Mouse (Mus musculus) central nervous system, embryonic 18 days (tissue): ENCODE measurements around the gene Olfr875. TPM values are rescaled to one million over a fixed set of nuclear protein-coding genes. Genes with fewer than 3 reads are reported as not detected.

ENCODE experiments used
- polyA plus RNA-seq: library from polyadenylated mRNA; depleted of rRNA; stranded (reverse); fragments of >200 nt; gene quantifications from 2 replicates; pipeline ENCODE4 v1.2.3, GENCODE M21; 2012; rRNA removed

The Olfr875 gene
- polyA plus RNA-seq: 0.04 and 0.10 TPM in 2 replicates

GRCm38 (mm10) chr9:37771759-37772158 is at the start of gene Olfr875:
Gene Olfr875 (plus strand): TSS chr9:37771857.

GRCm38 (mm10) chr9:37744806-37745205 is 26.9 kb upstream of the Olfr875 start, which contains the start of gene Olfr874:
Gene Olfr874 (plus strand): TSS chr9:37745106.

GRCm38 (mm10) chr9:37802731-37803130 is 31.1 kb downstream of the Olfr875 start, which contains the start of gene Olfr876:
Gene Olfr876 (plus strand): TSS chr9:37803031.

Other genes starting within 250 kb of the Olfr875 start
- 30.6 and 32.9 TPM in 2 replicates for gene Esam, start 243.8 kb upstream of the Olfr875 start, polyA plus RNA-seq
- gene Vsig2, start 232.6 kb upstream of the Olfr875 start, polyA plus RNA-seq: 3.4 and 3.5 TPM in 2 replicates
- gene Nrgn, start 219.0 kb upstream of the Olfr875 start, polyA plus RNA-seq: 109 and 149 TPM in 2 replicates
- gene Siae, start 216.2 kb upstream of the Olfr875 start, polyA plus RNA-seq: 10.5 and 10.7 TPM in 2 replicates
- gene Spa17, start 158.1 kb upstream of the Olfr875 start, polyA plus RNA-seq: 3.9 and 6.0 TPM in 2 replicates
- 54.3 and 56.4 TPM in 2 replicates for gene Tbrg1, start 114.5 kb upstream of the Olfr875 start, polyA plus RNA-seq
- gene Panx3, start 102.6 kb upstream of the Olfr875 start, polyA plus RNA-seq: 0.04 and 3.4 TPM in 2 replicates
- not detected in 2 replicates for gene Olfr160, start 55.6 kb upstream of the Olfr875 start, polyA plus RNA-seq
- gene Olfr874, start 26.8 kb upstream of the Olfr875 start, polyA plus RNA-seq: not detected in 2 replicates
- not detected in 2 replicates for gene Olfr876, start 31.2 kb downstream of the Olfr875 start, polyA plus RNA-seq
- 0.01 and 0.05 TPM in 2 replicates for gene Olfr877, start 82.4 kb downstream of the Olfr875 start, polyA plus RNA-seq
- gene Olfr145, start 124.9 kb downstream of the Olfr875 start, polyA plus RNA-seq: under 0.01 TPM in 1 of 2 replicates, not detected in the other
- not detected in 2 replicates for gene Olfr878, start 146.0 kb downstream of the Olfr875 start, polyA plus RNA-seq
- not detected in 2 replicates for gene Olfr881, start 220.0 kb downstream of the Olfr875 start, polyA plus RNA-seq